In the genomic region with DNA sequence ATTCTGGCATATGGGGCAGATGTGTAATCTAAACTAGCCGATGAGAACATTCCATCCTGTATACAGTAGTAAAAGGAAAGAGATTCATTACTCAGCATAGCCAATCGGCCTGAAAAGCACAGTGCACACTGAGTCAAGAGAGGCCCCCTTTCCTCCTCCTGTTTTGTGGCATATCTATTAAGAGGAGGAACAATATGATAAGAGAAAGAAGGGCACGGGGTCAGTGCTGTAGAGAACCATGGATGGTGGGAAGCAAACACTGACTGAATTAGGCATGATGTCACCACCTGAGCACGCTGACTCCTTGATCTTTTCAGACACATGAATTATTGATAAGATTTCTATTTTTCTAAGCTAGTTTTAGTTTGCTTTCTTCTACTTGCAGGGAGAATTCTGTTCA, we compare ENCODE assay signal across 22 mouse cellular contexts.
DNase-seq lines count a peak whose midpoint lies in the region; ATAC-seq lines count a peak whose summit lies in the region.
"Had no signal": no experiment of that assay in that cellular context is flagged by ENCODE, and none has a peak within 500 bp of the region (broad histone marks: within the 10 kb centered on the region; RNA-seq: fewer than 3 reads in every experiment).

No protein-coding gene starts in this region.

- DNase-seq in heart, adult 8-10 months (ENCODE audit: low spot score): no peak
- DNase-seq in heart, postnatal 25 days (ENCODE audit: low spot score): no peak
- peak; percentile 69 for DNase-seq in midbrain, embryonic 11.5 days (ENCODE audit: low spot score, missing footprints)
- DNase-seq: adrenal gland, adult 2 months; adrenal gland, postnatal 10 days; adrenal gland, postnatal 25 days; cerebellum, adult 11 months; cerebellum, adult 18-20 months; cerebellum, adult 8-10 months; cerebellum, adult 9-11 months; cerebellum, postnatal 14 days; cerebellum, postnatal 36 days; embryo, embryonic 11 days had no signal

- H3K36me3 ChIP-seq in heart, embryonic 13.5 days: no peaks in the 10 kb centered on the region
- no peaks in the 10 kb centered on the region for H3K36me3 ChIP-seq in heart, embryonic 16.5 days (ENCODE audit: control insufficient read depth, insufficient read depth)
- no peaks in the 10 kb centered on the region for H3K36me3 ChIP-seq in midbrain, embryonic 11.5 days (ENCODE audit: control insufficient read depth, insufficient read depth, low read length)
- H3K36me3 ChIP-seq in midbrain, embryonic 13.5 days: no peaks in the 10 kb centered on the region
- H3K36me3 ChIP-seq: embryonic facial prominence, embryonic 13.5 days; embryonic facial prominence, embryonic 15.5 days; forebrain, embryonic 10.5 days; forebrain, embryonic 12.5 days had no signal

- WGBS in heart, embryonic 13.5 days: 16% methylated on average over 4 of the region's 4 CpGs
- 20% methylated on average over 4 of the region's 4 CpGs for WGBS in heart, embryonic 16.5 days
- WGBS in midbrain, embryonic 11.5 days: 75% methylated on average over 4 of the region's 4 CpGs
- WGBS in midbrain, embryonic 13.5 days: 56% methylated on average over 4 of the region's 4 CpGs

- H3K27me3 ChIP-seq in heart, embryonic 13.5 days (replicated peaks): no peaks in the 10 kb centered on the region
- no peaks in the 10 kb centered on the region for H3K27me3 ChIP-seq in heart, embryonic 16.5 days (ENCODE audit: control insufficient read depth, insufficient read depth, low read length)
- H3K27me3 ChIP-seq in midbrain, embryonic 11.5 days (ENCODE audit: control insufficient read depth, insufficient read depth, low read length): no peaks in the 10 kb centered on the region
- no peaks in the 10 kb centered on the region for H3K27me3 ChIP-seq in midbrain, embryonic 13.5 days
- H3K27me3 ChIP-seq: embryonic facial prominence, embryonic 13.5 days; embryonic facial prominence, embryonic 15.5 days; forebrain, embryonic 12.5 days had no signal

- no peak overlapping the region for H3K9ac ChIP-seq in heart, embryonic 13.5 days
- no peak overlapping the region for H3K9ac ChIP-seq in heart, embryonic 16.5 days (ENCODE audit: low read length)
- H3K9ac ChIP-seq in midbrain, embryonic 11.5 days (ENCODE audit: low read length): no peak overlapping the region
- no peak overlapping the region for H3K9ac ChIP-seq in midbrain, embryonic 13.5 days (replicated peaks)
- H3K9ac ChIP-seq: embryonic facial prominence, embryonic 13.5 days; embryonic facial prominence, embryonic 15.5 days; forebrain, embryonic 12.5 days had no signal

- intact Hi-C loops in heart, postnatal 25 days (cut with DNase I): no loop called here

- ATAC-seq in heart, embryonic 13.5 days (ENCODE audit: extremely low read depth, insufficient number of reproducible peaks, low FRiP score, low TSS enrichment): no peak
- ATAC-seq in heart, embryonic 16.5 days (replicated peaks; ENCODE audit: extremely low read depth, insufficient read depth, low FRiP score): peak; percentile 80
- 0 out of 2 replicates have a peak, but pooled peaks have one; percentile 46 for ATAC-seq in midbrain, embryonic 11.5 days (ENCODE audit: low FRiP score)
- no peak for ATAC-seq in midbrain, embryonic 13.5 days
- ATAC-seq: forebrain, embryonic 14.5 days had no signal

- H3K4me3 ChIP-seq in heart, embryonic 13.5 days: no peak overlapping the region
- no peak overlapping the region for H3K4me3 ChIP-seq in heart, embryonic 16.5 days (ENCODE audit: low read length)
- H3K4me3 ChIP-seq in midbrain, embryonic 11.5 days (ENCODE audit: low read depth, low read length): no peak overlapping the region
- no peak overlapping the region for H3K4me3 ChIP-seq in midbrain, embryonic 13.5 days (replicated peaks)
- H3K4me3 ChIP-seq: embryonic facial prominence, embryonic 13.5 days; embryonic facial prominence, embryonic 15.5 days; erythroblast, embryonic 14.5 days; forebrain, embryonic 10.5 days; forebrain, embryonic 12.5 days had no signal

- peaks cover 16% of the 10 kb centered on the region for H3K4me1 ChIP-seq in heart, embryonic 13.5 days
- H3K4me1 ChIP-seq in heart, embryonic 16.5 days (ENCODE audit: control insufficient read depth, insufficient read depth, low read length): peaks cover 3% of the 10 kb centered on the region
- H3K4me1 ChIP-seq in midbrain, embryonic 11.5 days (ENCODE audit: control insufficient read depth, insufficient read depth, low read length): no peaks in the 10 kb centered on the region
- H3K4me1 ChIP-seq in midbrain, embryonic 13.5 days (replicated peaks): no peaks in the 10 kb centered on the region
- H3K4me1 ChIP-seq: embryonic facial prominence, embryonic 13.5 days; embryonic facial prominence, embryonic 15.5 days; forebrain, embryonic 10.5 days; forebrain, embryonic 12.5 days had no signal

- H3K9me3 ChIP-seq in heart, embryonic 13.5 days: no peaks in the 10 kb centered on the region
- H3K9me3 ChIP-seq in heart, embryonic 16.5 days (replicated peaks; ENCODE audit: control insufficient read depth, low read length): no peaks in the 10 kb centered on the region
- H3K9me3 ChIP-seq in midbrain, embryonic 11.5 days (ENCODE audit: control insufficient read depth, low read length): no peaks in the 10 kb centered on the region; the same call in 1 of the 2 replicates
- no peaks in the 10 kb centered on the region for H3K9me3 ChIP-seq in midbrain, embryonic 13.5 days
- H3K9me3 ChIP-seq: embryonic facial prominence, embryonic 13.5 days; embryonic facial prominence, embryonic 15.5 days; forebrain, embryonic 10.5 days; forebrain, embryonic 12.5 days had no signal

- peak overlapping the region; percentile 59; the same call in 1 of the 2 replicates for H3K27ac ChIP-seq in heart, embryonic 13.5 days (replicated peaks)
- no peak overlapping the region for H3K27ac ChIP-seq in heart, embryonic 16.5 days (ENCODE audit: low read length)
- no peak overlapping the region for H3K27ac ChIP-seq in midbrain, embryonic 11.5 days (ENCODE audit: low read depth, low read length)
- no peak overlapping the region for H3K27ac ChIP-seq in midbrain, embryonic 13.5 days
- H3K27ac ChIP-seq: embryonic facial prominence, embryonic 13.5 days; embryonic facial prominence, embryonic 15.5 days; forebrain, embryonic 10.5 days; forebrain, embryonic 12.5 days had no signal

- no peak overlapping the region for H3K4me2 ChIP-seq in heart, embryonic 13.5 days
- H3K4me2 ChIP-seq in heart, embryonic 16.5 days (ENCODE audit: low read depth, low read length): peak overlapping the region; percentile 14; the same call in 1 of the 2 replicates
- H3K4me2 ChIP-seq in midbrain, embryonic 11.5 days: no peak overlapping the region
- H3K4me2 ChIP-seq in midbrain, embryonic 13.5 days (replicated peaks): no peak overlapping the region
- H3K4me2 ChIP-seq: embryonic facial prominence, embryonic 13.5 days; embryonic facial prominence, embryonic 15.5 days; forebrain, embryonic 12.5 days had no signal

Comparison
In these comparisons a context has a peak if more than half of its experiments do, and no peak if none do; other contexts are left out.
1. ATAC-seq: peak in heart, embryonic 16.5 days (single experiment) and midbrain, embryonic 11.5 days (single experiment); none in heart, embryonic 13.5 days (single experiment) and midbrain, embryonic 13.5 days (single experiment).